Mouse (Mus musculus): ENCODE data around the gene Prrc2b. TPM values are rescaled to one million over a fixed set of nuclear protein-coding genes. Genes with fewer than 3 reads are reported as not detected.

Gene Prrc2b
- polyA plus RNA-seq, 1 experiment = 1.2 TPM

GRCm38 (mm10) chr2:32182676-32183296, 31.9 kb downstream of the Prrc2b start:
- Histone ChIP-seq H3K27me3 (ENCODE audit: control insufficient read depth) (no peaks in the 10 kb centered on the region), H3K4me3 (replicated peaks) (no peak overlapping the region), H3K36me3 (ENCODE audit: control insufficient read depth) (peaks cover 60% of the 10 kb centered on the region), H3K4me1 (ENCODE audit: control insufficient read depth) (peaks cover under 1% of the 10 kb centered on the region), H3K9me3 (ENCODE audit: control insufficient read depth, low read length) (no peaks in the 10 kb centered on the region)
- TF ChIP-seq TAL1 (IDR thresholded peaks at IDR 0.05; ENCODE audit: low read length) (no peak), GATA1 (IDR thresholded peaks at IDR 0.05; ENCODE audit: low read length) (no peak)

DNA sequence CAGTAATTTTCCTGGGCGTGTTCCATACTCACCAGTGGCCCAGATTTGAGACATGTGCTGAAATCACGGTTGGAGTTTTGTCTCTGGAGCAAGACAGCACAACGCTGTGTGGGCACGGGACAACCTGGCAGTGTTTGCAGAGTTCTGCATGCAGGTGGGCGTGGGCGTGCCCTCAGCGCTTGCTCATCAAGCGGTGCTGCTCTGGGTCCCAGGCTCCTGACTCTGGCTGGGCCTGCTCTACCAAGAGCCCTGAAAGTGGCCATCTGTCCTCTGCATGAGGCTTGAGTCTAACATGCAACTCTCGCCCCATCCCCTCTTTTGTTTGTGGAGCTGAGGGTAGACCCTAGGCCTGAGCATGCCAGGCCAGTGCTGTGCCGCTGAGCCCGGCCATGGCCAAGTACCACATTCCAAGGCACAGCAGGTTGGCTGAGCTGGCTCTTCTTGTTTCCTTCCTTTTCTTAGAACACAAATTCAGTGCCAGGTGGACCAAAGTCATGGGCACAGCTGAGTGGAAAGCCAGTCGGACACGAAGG, 36.2 kb downstream of the Prrc2b start:
- Histone ChIP-seq H3K36me3 (ENCODE audit: control insufficient read depth) (peaks cover 93% of the 10 kb centered on the region), H3K9me3 (ENCODE audit: control insufficient read depth, low read length) (no peaks in the 10 kb centered on the region), H3K27me3 (ENCODE audit: control insufficient read depth) (no peaks in the 10 kb centered on the region), H3K4me1 (ENCODE audit: control insufficient read depth) (no peaks in the 10 kb centered on the region; the same call in 1 of the 2 replicates), H3K4me3 (replicated peaks) (no peak overlapping the region)
- no peak for TF ChIP-seq TAL1 (IDR thresholded peaks at IDR 0.05; ENCODE audit: low read length)
- TF ChIP-seq GATA1 (IDR thresholded peaks at IDR 0.05; ENCODE audit: low read length) = no peak

DNA sequence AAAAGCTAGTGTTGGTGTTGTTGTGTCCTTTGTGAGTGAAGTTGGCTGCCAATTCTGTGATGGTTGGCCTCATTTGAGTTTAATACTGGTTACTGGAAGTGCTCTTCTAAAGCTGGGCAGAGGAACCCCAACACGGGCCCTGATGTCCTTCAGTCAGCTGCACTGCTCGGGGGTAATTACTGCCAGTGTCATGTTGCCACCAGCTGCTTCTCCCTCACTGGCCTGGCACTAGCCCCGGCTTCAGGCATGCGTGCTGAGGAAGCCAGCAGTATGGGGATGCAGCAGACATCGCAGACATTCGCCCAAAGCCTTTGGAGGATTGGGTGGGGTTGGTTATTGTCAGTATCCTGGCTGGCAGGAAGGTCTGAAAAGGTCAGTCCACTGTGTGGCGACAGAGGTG, 36.8 kb downstream of the Prrc2b start:
- H3K4me1 ChIP-seq (ENCODE audit: control insufficient read depth) = no peaks in the 10 kb centered on the region; the same call in 1 of the 2 replicates
- no peaks in the 10 kb centered on the region for H3K27me3 ChIP-seq (ENCODE audit: control insufficient read depth)
- peaks cover 93% of the 10 kb centered on the region for H3K36me3 ChIP-seq (ENCODE audit: control insufficient read depth)
- TF ChIP-seq TAL1 (IDR thresholded peaks at IDR 0.05; ENCODE audit: low read length) = no peak
- TF ChIP-seq GATA1 (IDR thresholded peaks at IDR 0.05; ENCODE audit: low read length) = no peak
- no peaks in the 10 kb centered on the region for H3K9me3 ChIP-seq (ENCODE audit: control insufficient read depth, low read length)
- no peak overlapping the region for H3K4me3 ChIP-seq (replicated peaks)

- no peak for TF ChIP-seq GATA1 (IDR thresholded peaks at IDR 0.05; ENCODE audit: low read length)
- TF ChIP-seq TAL1 (IDR thresholded peaks at IDR 0.05; ENCODE audit: low read length) = no peak
- no peaks in the 10 kb centered on the region for H3K9me3 ChIP-seq (ENCODE audit: control insufficient read depth, low read length)
- no peaks in the 10 kb centered on the region; the same call in 1 of the 2 replicates for H3K4me1 ChIP-seq (ENCODE audit: control insufficient read depth)
- H3K4me3 ChIP-seq (replicated peaks) = no peak overlapping the region
- H3K27me3 ChIP-seq (ENCODE audit: control insufficient read depth) = no peaks in the 10 kb centered on the region
- peaks cover 93% of the 10 kb centered on the region for H3K36me3 ChIP-seq (ENCODE audit: control insufficient read depth)
Measured at GRCm38 (mm10) chr2:32189060-32189681, 38.3 kb downstream of the Prrc2b start.

DNA sequence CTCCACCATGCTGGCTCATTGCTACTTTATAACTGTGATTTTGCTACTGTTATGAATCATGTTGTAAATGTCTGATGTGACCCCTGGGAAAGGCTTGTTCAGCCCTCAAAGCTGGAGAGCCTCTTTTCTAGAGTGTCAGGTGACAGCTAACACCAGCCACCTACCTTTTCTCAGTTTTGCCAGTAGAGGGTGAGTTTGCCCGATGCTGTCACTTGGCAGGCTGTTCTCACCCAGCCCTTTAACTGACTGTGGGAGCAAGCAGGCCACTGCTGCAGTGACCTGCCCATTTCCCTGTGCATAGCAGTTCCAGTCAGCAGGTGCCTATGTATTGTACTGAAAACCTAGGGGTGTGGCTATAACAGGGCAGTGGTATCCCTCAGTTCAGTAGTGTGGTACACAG, 39.7 kb downstream of the Prrc2b start:
- H3K4me1 ChIP-seq (ENCODE audit: control insufficient read depth) = no peaks in the 10 kb centered on the region; the same call in 1 of the 2 replicates
- no peaks in the 10 kb centered on the region for H3K9me3 ChIP-seq (ENCODE audit: control insufficient read depth, low read length)
- peaks cover 94% of the 10 kb centered on the region for H3K36me3 ChIP-seq (ENCODE audit: control insufficient read depth)
- TF ChIP-seq TAL1 (IDR thresholded peaks at IDR 0.05; ENCODE audit: low read length) (no peak), GATA1 (IDR thresholded peaks at IDR 0.05; ENCODE audit: low read length) (no peak)
- H3K27me3 ChIP-seq (ENCODE audit: control insufficient read depth) = no peaks in the 10 kb centered on the region
- no peak overlapping the region for H3K4me3 ChIP-seq (replicated peaks)

DNA sequence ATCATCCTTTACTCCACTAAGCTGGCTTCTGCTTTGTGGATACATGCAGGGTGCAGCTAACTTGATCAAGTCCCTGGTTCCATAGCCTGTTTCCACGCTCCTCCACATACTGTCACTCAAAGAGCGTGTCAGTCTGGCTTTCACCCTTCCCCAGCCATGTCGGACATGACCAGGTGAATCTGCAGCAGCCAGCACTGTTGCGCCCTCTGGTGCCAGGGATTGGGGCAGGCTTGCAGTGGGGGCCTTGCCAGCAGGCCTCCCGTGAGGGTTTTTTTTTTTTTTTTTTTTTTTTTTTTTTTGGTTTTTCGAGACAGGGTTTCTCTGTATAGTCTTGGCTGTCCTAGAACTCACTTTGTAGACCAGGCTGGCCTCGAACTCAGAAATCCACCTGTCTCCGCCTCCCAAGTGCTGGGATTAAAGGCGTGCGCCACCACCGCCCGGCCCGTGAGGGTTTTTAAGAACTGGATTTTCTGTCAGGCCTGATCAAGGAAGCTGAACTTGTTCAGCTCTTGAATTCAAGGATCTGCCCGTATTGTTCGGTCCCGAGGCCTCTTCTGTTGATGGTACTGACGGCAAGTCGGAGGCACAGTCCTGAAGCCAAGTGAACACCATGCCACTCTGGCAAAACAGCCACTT, 41.1 kb downstream of the Prrc2b start:
- Histone ChIP-seq H3K4me3 (replicated peaks) (no peak overlapping the region), H3K36me3 (ENCODE audit: control insufficient read depth) (peaks cover 96% of the 10 kb centered on the region), H3K9me3 (ENCODE audit: control insufficient read depth, low read length) (no peaks in the 10 kb centered on the region), H3K4me1 (ENCODE audit: control insufficient read depth) (no peaks in the 10 kb centered on the region; the same call in 1 of the 2 replicates), H3K27me3 (ENCODE audit: control insufficient read depth) (no peaks in the 10 kb centered on the region)
- no peak for TF ChIP-seq GATA1 (IDR thresholded peaks at IDR 0.05; ENCODE audit: low read length)
- TF ChIP-seq TAL1 (IDR thresholded peaks at IDR 0.05; ENCODE audit: low read length) = no peak

DNA sequence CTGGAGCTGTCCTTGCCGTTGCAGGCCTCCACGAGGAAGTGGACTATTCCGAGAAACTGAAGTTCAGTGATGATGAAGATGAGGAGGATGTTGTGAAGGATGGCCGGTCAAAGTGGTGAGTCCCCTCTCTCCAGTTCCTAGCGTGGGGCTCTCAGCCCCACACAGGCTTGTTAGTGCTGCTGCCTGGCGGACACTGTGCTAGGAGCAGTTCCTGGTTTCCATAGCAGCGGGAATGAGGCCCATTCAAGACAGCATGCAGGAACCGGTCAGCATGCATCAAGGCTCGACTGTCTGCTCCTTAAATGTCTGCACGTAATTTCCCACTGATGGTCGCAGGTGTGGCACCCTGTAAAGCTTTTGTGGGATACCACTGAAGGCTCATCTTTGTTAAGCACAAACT, 48.1 kb downstream of the Prrc2b start:
- Histone ChIP-seq H3K4me1 (ENCODE audit: control insufficient read depth) (no peaks in the 10 kb centered on the region), H3K36me3 (ENCODE audit: control insufficient read depth) (peaks cover 99% of the 10 kb centered on the region), H3K4me3 (replicated peaks) (no peak overlapping the region), H3K27me3 (ENCODE audit: control insufficient read depth) (no peaks in the 10 kb centered on the region), H3K9me3 (ENCODE audit: control insufficient read depth, low read length) (no peaks in the 10 kb centered on the region)
- TF ChIP-seq GATA1 (IDR thresholded peaks at IDR 0.05; ENCODE audit: low read length) (no peak), TAL1 (IDR thresholded peaks at IDR 0.05; ENCODE audit: low read length) (no peak)

DNA sequence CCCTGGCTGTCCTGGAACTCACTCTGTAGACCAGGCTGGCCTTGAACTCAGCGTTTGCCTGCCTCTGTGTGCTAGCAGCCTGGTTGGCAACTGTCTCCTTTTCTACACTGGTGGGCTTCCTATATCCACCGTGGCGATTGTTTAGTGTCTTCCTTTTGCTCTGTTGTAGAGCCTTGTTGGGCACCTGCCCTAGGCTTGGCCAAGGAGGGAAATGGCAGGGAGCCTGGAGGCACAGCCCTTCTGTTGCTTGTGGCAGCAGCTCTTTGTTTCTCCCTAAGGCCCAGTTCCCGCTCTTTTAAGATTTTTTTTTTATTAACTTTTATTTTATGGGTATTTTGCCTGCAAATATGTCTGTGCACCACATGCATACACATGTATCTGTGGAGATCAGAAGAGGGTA, 49.2 kb downstream of the Prrc2b start:
- Histone ChIP-seq H3K9me3 (ENCODE audit: control insufficient read depth, low read length) (no peaks in the 10 kb centered on the region), H3K27me3 (ENCODE audit: control insufficient read depth) (no peaks in the 10 kb centered on the region), H3K4me1 (ENCODE audit: control insufficient read depth) (no peaks in the 10 kb centered on the region), H3K36me3 (ENCODE audit: control insufficient read depth) (peaks cover 97% of the 10 kb centered on the region), H3K4me3 (replicated peaks) (no peak overlapping the region)
- TF ChIP-seq TAL1 (IDR thresholded peaks at IDR 0.05; ENCODE audit: low read length) = no peak
- no peak for TF ChIP-seq GATA1 (IDR thresholded peaks at IDR 0.05; ENCODE audit: low read length)

DNA sequence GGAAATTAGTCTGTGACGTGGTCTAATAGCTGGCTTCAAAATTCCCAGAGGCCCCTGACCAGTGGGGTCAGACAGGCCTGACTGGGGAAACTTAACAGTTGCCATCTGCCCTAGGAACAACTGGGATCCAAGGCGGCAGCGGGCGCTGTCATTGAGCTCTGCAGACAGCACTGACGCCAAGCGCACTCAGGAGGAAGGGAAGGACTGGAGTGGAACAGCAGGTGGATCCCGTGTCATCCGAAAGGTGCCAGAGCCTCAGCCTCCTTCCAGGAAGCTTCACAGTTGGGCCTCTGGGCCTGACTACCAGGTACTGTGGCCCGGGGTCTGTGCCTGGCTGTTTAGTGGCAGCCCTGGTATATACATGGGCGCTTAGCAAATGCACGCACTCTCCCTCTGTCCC, 49.8 kb downstream of the Prrc2b start:
- no peaks in the 10 kb centered on the region for H3K27me3 ChIP-seq (ENCODE audit: control insufficient read depth)
- no peaks in the 10 kb centered on the region for H3K9me3 ChIP-seq (ENCODE audit: control insufficient read depth, low read length)
- H3K4me3 ChIP-seq (replicated peaks) = no peak overlapping the region
- H3K4me1 ChIP-seq (ENCODE audit: control insufficient read depth) = no peaks in the 10 kb centered on the region
- peaks cover 97% of the 10 kb centered on the region for H3K36me3 ChIP-seq (ENCODE audit: control insufficient read depth)
- no peak for TF ChIP-seq TAL1 (IDR thresholded peaks at IDR 0.05; ENCODE audit: low read length)
- TF ChIP-seq GATA1 (IDR thresholded peaks at IDR 0.05; ENCODE audit: low read length) = no peak
